Mouse (Mus musculus) forebrain, embryonic 14.5 days (tissue): ENCODE results near the gene Sptssa. TPM values are rescaled to one million over a fixed set of nuclear protein-coding genes. Genes with fewer than 3 reads are reported as not detected.

Experiments
- ATAC-seq: fragments of 200-750 bp; cut with Nextera tagmentation; 2 replicates; pipeline ENCODE4 v1.8.0; 2017; ENCODE audit warnings: mild to moderate bottlenecking, moderate library complexity
- DNase-seq: peaks from one replicate; pipeline ENCODE4 v3.0.0-alpha.2; 2015; ENCODE audit warnings: low spot score
- H3K27ac ChIP-seq: fragments of 300-500 bp; sonication (generic); 2 replicates; pipeline ENCODE4 v1.5.1; 2014; ENCODE audit warnings: low read depth, mild to moderate bottlenecking, control low read depth, low read length, moderate library complexity
- H3K27me3 ChIP-seq: fragments of 300-500 bp; sonication (generic); replicated peaks from 2 replicates; pipeline ENCODE4 v1.6.1; 2014; ENCODE audit warnings: low read length, control low read depth, mixed read lengths; ENCODE audit not compliant: control insufficient read depth, insufficient read depth
- H3K36me3 ChIP-seq: fragments of 300-500 bp; sonication (generic); 2 replicates; pipeline ENCODE4 v1.6.1; 2014; ENCODE audit warnings: low read length, control low read depth; ENCODE audit not compliant: control insufficient read depth, insufficient read depth
- H3K4me1 ChIP-seq: fragments of 300-500 bp; sonication (generic); 2 replicates; pipeline ENCODE4 v1.6.1; 2014; ENCODE audit warnings: antibody characterized with exemption, low read length, control low read depth; ENCODE audit not compliant: control insufficient read depth, insufficient read depth
- H3K4me2 ChIP-seq: fragments of 300-500 bp; sonication (generic); 2 replicates; pipeline ENCODE4 v1.6.1; 2014; ENCODE audit warnings: mild to moderate bottlenecking, control low read depth, low read length
- H3K4me3 ChIP-seq: fragments of 300-500 bp; sonication (generic); 2 replicates; pipeline ENCODE4 v1.5.1; 2014; ENCODE audit warnings: low read depth, low read length, control low read depth
- H3K9ac ChIP-seq: fragments of 300-500 bp; sonication (generic); 2 replicates; pipeline ENCODE4 v1.6.1; 2014; ENCODE audit warnings: mild to moderate bottlenecking, low read length, control low read depth, moderate library complexity
- H3K9me3 ChIP-seq: fragments of 300-500 bp; sonication (generic); replicated peaks from 2 replicates; pipeline ENCODE4 v1.6.1; 2016; ENCODE audit warnings: low read length, control low read depth, mixed read lengths; ENCODE audit not compliant: control insufficient read depth
- WGBS: fragments of 180-500 bp; shearing (Covaris S2); extraction: QIAGEN DNeasy Blood & Tissue Kit; methylation state at CpG from one replicate; pipeline ENCODE4 v1.1.7; 2014; 5-methylcytosine and 5-hydroxymethylcytosine counted together
- polyA plus RNA-seq: library from polyadenylated mRNA; unstranded; fragments of >200 nt; fragmentation: Nextera tagmentation; extraction: Ambion mirVana; gene quantifications from 2 replicates; pipeline ENCODE4 v1.2.1, GENCODE M21; 2014

Gene Sptssa
- polyA plus RNA-seq, 1 experiment from 2014 or later, result 196 TPM

DNA sequence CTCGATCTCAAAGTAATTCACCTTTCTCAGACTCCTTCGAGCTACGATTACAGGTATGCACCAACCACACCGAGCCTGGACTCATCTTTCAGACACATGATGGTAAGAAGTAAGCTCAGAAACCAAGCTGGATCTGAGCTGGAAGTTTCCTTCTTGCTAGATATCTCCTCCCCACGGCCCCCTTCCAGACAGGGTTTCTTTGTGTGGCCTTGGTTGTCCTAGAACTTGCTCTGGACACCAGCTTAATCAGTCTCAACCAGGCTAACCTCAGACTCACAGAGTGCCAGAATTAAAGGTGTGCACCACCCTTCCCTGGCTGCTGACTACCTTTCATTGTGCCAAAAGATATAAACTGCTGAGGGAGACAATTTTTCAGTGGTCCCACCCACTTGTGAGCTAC lies 1.6 kb upstream of the Sptssa start:
- Histone ChIP-seq H3K4me3 (no peak overlapping the region), H3K9me3 (no peaks in the 10 kb centered on the region), H3K4me2 (no peak overlapping the region), H3K36me3 (no peaks in the 10 kb centered on the region), H3K27ac (no peak overlapping the region), H3K4me1 (peaks cover 15% of the 10 kb centered on the region), H3K9ac (no peak overlapping the region), H3K27me3 (no peaks in the 10 kb centered on the region)
- DNase-seq (no peak), ATAC-seq (no peak)
- WGBS, result 92% methylated on average over 5 of the region's 5 CpGs

- Histone ChIP-seq H3K27me3 (no peaks in the 10 kb centered on the region), H3K9ac (no peak overlapping the region), H3K36me3 (no peaks in the 10 kb centered on the region), H3K27ac (no peak overlapping the region), H3K4me2 (peak overlapping the region; percentile 60; the same call in 1 of the 2 replicates), H3K4me3 (peak overlapping the region; percentile 71; the same call in 1 of the 2 replicates), H3K9me3 (no peaks in the 10 kb centered on the region), H3K4me1 (peaks cover 15% of the 10 kb centered on the region)
- 65% methylated on average over 2 of the region's 2 CpGs for WGBS
- ATAC-seq (no peak), DNase-seq (no peak)
Observed at GRCm38 (mm10) chr12:54657226-54657625, 853 bp upstream of the Sptssa start.

DNA sequence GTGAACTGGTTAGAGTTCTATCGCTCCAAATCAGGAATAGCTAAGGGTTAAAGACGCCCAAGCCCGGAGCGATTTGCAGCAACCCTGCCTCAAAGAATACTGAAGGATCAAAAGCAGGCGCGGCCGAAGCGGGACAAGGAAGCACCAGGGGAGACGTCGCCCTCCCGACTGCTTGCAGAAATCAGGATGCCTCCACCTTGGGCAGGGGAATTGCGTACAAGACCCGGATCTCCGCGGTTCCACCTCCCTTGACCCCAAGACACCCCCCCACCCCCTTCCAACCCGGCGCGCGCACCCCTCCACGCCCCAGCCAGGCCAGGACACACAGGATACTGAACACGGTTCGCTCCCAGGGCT lies 356 bp downstream of the Sptssa start:
- Histone ChIP-seq H3K27ac (peak overlapping the region; percentile 82), H3K4me3 (peak overlapping the region; percentile 71), H3K9me3 (no peaks in the 10 kb centered on the region), H3K36me3 (no peaks in the 10 kb centered on the region), H3K27me3 (no peaks in the 10 kb centered on the region), H3K4me1 (peaks cover 15% of the 10 kb centered on the region), H3K9ac (peak overlapping the region; percentile 84), H3K4me2 (peak overlapping the region; percentile 60)
- DNase-seq, result peak; percentile 59
- WGBS, result under 1% methylated on average over 18 of the region's 22 CpGs
- ATAC-seq, result peak; percentile 50; the same call in 1 of the 2 replicates

GRCm38 (mm10) chr12:54655292-54656038 lies 908 bp downstream of the Sptssa start:
- Histone ChIP-seq H3K27ac (peak overlapping the region; percentile 82), H3K4me3 (peak overlapping the region; percentile 71), H3K9me3 (no peaks in the 10 kb centered on the region), H3K9ac (peak overlapping the region; percentile 84), H3K4me1 (peaks cover 15% of the 10 kb centered on the region), H3K27me3 (no peaks in the 10 kb centered on the region), H3K36me3 (no peaks in the 10 kb centered on the region), H3K4me2 (peak overlapping the region; percentile 60)
- ATAC-seq (no peak), DNase-seq (peak; percentile 17)
- 11% methylated on average over 16 of the region's 16 CpGs for WGBS

DNA sequence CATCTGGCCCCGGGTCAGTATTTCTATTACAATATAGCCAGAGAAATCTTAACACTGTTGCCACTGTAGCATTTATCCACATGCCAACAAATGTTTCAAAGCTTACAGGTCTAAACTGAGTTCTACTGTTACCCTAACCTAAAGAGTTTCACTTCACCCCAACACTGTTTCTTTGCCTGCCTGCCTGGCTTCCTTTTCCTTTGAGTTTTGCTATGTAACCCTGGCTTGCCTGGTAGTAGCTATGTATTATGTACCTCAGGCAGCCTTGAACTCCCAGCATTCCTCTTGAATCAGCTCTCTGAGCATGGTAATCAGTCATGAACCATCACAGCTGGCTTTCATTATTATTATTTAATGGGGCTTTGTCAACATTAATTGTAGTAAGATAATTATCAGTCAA lies 1.6 kb downstream of the Sptssa start:
- 0 out of 2 replicates have a peak overlapping the region, but pooled peaks have one; percentile 22 for H3K9ac ChIP-seq
- peak; percentile 17 for DNase-seq
- 0 out of 2 replicates have a peak overlapping the region, but pooled peaks have one; percentile 71 for H3K4me3 ChIP-seq

GRCm38 (mm10) chr12:54654141-54654540 lies 2.2 kb downstream of the Sptssa start:
- no peak overlapping the region for H3K27ac ChIP-seq
- no peak overlapping the region for H3K4me3 ChIP-seq
- no peak for ATAC-seq
- DNase-seq, result no peak
- WGBS, result 71% methylated on average over 4 of the region's 4 CpGs
- H3K9me3 ChIP-seq, result no peaks in the 10 kb centered on the region
- H3K9ac ChIP-seq, result no peak overlapping the region
- H3K4me2 ChIP-seq, result peak overlapping the region; percentile 60
- H3K36me3 ChIP-seq, result peaks cover 6% of the 10 kb centered on the region; the same call in 1 of the 2 replicates
- peaks cover 15% of the 10 kb centered on the region for H3K4me1 ChIP-seq
- no peaks in the 10 kb centered on the region for H3K27me3 ChIP-seq

More for the DNA sequence above, 1.6 kb downstream of the Sptssa start:
- Histone ChIP-seq H3K27me3 (no peaks in the 10 kb centered on the region), H3K4me1 (peaks cover 15% of the 10 kb centered on the region), H3K36me3 (peaks cover 6% of the 10 kb centered on the region; the same call in 1 of the 2 replicates), H3K27ac (no peak overlapping the region), H3K9me3 (no peaks in the 10 kb centered on the region), H3K4me2 (peak overlapping the region; percentile 60)
- WGBS, result 55% methylated on average over 1 of the region's 1 CpGs
- no peak for ATAC-seq

- no peak overlapping the region for H3K27ac ChIP-seq
- H3K9ac ChIP-seq, result no peak overlapping the region
- H3K27me3 ChIP-seq, result no peaks in the 10 kb centered on the region
- H3K36me3 ChIP-seq, result peaks cover 6% of the 10 kb centered on the region; the same call in 1 of the 2 replicates
- no peak overlapping the region for H3K4me2 ChIP-seq
- no peak overlapping the region for H3K4me3 ChIP-seq
- 93% methylated on average over 12 of the region's 12 CpGs for WGBS
- H3K4me1 ChIP-seq, result peaks cover 15% of the 10 kb centered on the region
- H3K9me3 ChIP-seq, result no peaks in the 10 kb centered on the region
- ATAC-seq (no peak), DNase-seq (no peak)
Observed at GRCm38 (mm10) chr12:54652346-54652745, 4.0 kb downstream of the Sptssa start.

DNA sequence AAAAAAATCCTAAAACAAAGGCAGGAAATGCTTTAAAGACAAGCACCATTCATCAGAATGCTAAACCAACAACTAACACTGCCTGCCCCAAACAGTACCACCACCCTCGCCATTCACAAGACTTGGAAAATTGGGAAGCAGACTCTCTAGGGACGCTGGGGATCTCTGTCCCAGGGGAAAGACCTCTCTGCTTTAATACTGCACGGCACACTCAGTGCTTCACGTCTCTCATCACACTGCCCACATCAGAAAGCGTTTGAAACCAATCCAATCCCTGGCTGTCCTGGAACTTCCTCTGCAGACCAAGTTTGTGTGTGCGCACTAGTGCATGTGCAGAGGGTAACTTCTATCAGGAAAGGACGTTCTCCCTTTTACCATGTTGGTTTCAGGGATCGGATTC lies 4.6 kb downstream of the Sptssa start:
- WGBS, result 82% methylated on average over 8 of the region's 8 CpGs
- H3K36me3 ChIP-seq, result peaks cover 6% of the 10 kb centered on the region; the same call in 1 of the 2 replicates
- ATAC-seq (no peak), DNase-seq (no peak)
- H3K4me1 ChIP-seq, result peaks cover 13% of the 10 kb centered on the region
- no peak overlapping the region for H3K9ac ChIP-seq
- no peak overlapping the region for H3K4me3 ChIP-seq
- H3K27me3 ChIP-seq, result no peaks in the 10 kb centered on the region
- H3K4me2 ChIP-seq, result no peak overlapping the region
- H3K27ac ChIP-seq, result no peak overlapping the region
- no peaks in the 10 kb centered on the region for H3K9me3 ChIP-seq

DNA sequence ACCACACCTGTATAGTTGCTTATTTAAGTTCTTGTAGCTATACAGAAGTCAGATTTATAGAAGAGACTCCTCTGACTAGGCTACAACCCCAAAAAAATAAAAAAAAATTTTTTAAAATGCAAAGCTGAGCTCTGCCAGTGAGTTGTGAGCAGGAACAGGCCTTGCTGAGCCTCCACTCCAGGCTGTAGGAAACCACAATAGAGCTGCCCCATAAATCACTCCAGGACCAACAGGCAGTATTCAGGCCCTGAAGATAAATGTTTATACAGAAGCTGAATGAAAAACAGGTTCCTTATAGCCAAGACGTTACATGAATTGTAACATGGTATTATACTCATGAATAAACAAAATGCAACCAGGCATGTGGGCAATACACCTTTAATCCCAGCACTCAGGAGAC lies 5.2 kb downstream of the Sptssa start:
- H3K36me3 ChIP-seq, result peaks cover 10% of the 10 kb centered on the region; the same call in 1 of the 2 replicates
- WGBS, result 72% methylated on average over 1 of the region's 1 CpGs
- DNase-seq (no peak), ATAC-seq (no peak)
- H3K4me1 ChIP-seq, result peaks cover 13% of the 10 kb centered on the region
- no peak overlapping the region for H3K9ac ChIP-seq
- H3K4me3 ChIP-seq, result no peak overlapping the region
- H3K27ac ChIP-seq, result no peak overlapping the region
- no peaks in the 10 kb centered on the region for H3K9me3 ChIP-seq
- H3K4me2 ChIP-seq, result no peak overlapping the region
- H3K27me3 ChIP-seq, result no peaks in the 10 kb centered on the region
